Mouse (Mus musculus) layer of hippocampus, adult 9-10 months (tissue): ENCODE data around the gene Babam2.

Experiments used
- DNase-seq: peaks from one replicate; pipeline ENCODE4 v3.0.0; 2022; ENCODE audit warnings: low spot score

The Babam2 gene

DNA sequence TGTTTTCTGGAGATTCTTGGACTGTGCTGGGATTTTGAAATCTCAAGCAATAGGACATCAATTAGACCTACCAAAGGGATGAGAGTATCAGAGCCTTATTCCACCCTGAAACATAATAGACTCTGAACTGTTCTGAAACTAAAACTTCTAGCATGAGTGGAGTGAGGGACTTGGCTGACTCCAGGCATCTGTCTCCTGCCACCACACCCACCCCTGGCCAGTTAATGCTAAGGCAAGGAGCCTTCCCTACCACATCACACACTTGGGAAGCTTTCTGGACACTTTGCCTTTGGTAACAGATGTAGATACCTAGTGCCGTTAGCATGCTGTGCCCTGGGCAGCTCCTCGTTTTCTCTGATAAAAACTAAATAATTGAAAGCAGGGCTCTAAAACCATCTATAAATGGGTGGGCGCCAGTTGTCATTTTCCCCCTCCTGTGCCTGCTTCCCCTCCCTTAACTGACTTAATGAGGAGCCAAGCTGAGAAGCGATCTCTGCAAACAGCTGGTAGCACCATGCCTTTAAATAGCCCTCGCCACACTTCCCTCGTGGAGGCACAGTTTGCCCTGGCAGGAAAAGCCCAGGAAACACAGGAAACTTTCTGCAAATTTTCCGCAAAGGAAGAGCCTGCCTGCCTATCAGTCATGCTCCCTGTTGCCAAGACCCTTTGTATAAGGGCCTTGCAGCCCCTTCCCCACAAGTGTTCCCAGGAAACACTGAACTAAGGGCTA lies 383.2 kb downstream of the Babam2 start:
- DNase-seq = no peak

DNA sequence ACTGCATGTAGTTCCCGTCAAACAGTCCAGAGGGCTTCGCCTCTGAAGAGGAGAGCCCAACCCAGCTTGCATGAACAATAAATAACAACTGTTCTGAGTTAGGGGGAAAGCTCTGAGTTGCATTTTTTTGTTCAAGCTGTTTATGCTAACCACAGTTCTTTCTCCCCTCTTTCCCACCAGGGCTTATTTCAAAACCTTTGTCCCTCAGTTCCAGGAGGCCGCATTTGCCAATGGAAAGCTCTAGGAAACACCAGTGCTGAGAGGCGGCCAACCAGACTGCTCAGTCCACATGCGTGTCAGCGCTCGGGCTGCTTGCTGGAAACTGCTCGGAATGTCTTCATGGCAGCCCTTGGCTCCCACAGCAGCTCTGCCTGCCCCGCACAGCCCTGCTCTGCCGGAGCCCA lies 386.9 kb downstream of the Babam2 start:
- DNase-seq = no peak

DNA sequence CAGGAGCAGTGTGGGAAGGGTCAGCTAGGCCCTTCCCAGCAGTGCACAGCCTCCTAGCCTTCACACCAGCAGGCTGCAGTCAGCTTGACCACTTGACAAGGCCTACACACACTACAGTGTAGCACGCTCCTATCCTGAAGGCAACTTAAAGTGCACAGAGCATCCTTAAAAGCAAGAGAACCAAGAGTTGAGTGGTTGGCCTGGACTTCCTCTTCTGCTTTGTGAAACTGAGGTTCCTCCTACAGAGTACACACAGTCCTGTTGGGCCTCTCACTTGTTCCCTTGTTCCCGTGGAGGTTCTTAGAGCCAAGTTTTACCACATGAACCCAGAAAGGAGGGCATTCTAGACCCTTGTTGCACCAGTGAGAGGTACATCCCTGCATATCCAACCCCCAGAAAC lies 388.1 kb downstream of the Babam2 start:
- DNase-seq = no peak

DNA sequence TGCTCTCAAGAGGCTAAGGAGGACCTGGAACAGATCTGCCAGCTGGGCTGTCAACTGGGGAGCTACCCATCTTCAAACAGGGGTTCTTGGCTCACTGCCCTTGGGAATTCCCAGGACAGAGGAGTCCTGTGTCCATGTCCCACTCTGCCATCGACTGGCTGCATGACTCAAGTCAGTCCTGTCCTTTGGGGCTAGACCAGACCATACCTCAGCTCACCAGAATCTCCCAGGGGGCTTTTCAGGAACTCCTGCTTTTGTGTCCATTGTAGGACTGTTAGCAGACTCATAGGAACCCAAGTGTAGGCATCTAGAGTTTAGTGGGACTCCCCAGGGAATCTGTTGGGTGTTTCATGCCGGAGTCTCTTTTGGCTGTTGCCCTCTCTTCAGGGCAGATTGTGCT lies 388.5 kb downstream of the Babam2 start:
- DNase-seq = no peak

DNA sequence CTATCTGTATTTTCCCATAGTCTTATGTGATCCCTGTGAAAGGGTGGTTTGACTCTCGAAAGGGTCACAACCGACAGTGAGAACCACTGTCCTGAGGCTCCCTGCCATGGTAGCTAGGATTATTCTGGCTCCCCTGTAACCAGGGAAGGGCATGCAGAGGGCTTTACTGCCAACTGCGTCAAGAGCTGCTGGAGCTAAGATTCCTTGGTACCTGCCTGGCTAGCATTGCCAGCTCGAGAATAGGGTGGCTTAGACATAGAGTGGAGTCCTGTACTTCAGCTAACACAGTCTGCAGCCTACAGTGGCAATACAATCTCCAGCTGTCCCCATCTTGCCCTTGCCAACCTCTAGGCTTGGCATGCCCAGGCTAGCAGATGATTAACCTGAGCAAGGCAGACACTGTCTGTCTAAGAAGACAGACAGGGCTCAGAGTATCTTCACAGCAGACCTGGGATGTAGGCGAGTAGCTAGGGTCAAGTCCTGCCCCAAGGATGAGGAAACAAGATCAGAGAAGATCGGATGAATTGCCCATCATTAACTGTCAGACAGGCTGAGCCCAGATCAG lies 389.1 kb downstream of the Babam2 start:
- no peak for DNase-seq

DNA sequence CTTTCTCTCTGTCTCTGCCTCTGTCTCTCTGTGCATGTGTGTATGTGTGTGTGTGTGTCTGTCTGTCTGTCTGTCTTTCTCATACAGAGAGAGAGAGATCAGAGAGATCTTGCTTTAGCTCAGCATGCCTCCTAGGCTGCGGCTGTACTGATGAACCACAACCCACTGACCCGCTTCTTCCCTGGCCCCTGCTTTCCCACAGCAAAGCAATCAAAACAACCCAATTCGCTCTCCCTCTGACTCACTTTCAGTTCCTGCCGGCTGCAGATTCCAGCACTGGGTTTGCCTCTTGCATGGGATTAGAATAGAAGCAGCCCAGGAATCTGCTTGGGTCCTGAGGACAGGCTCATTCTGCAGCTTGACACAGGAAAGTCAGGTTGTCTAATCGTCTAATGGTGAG lies 392.0 kb downstream of the Babam2 start:
- DNase-seq = no peak

DNA sequence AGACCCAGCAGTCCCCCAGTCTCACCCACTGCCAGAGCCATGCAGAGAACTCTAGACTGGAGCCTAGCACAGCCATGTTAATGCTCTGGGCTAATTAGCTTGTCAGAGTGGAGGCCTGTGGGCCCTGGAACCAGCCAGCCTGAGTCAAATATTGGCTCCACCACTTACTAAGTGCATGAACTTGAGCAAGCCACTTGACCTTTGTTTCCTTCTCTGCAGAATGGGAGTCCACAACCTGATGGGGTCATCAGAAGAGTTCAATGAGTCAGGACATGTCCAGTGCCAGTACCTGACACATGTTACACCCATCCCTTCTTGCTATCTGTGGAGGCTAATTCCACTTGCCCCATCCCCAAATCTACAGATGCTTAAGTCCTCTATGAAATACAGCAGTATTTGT lies 394.8 kb downstream of the Babam2 start:
- DNase-seq = no peak

DNA sequence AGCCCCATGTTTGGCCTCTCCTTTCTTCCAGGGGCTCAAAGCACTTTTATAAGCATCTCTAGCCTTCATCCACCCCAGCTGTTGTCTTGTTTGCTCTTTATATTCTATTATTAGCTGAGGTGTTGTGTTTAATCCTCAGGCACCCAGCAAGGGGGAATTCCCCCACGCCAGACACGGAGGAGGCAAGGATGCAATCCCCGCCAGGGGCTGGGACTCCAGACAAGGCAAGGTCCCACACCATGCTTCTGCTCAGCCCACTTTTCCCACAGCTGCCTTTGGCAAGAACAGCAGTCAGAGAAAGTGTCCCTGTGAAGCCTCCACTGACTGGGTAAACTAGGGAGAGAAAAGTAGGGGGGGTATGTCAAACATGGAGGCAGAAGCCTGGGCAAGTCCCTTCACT lies 401.2 kb downstream of the Babam2 start:
- DNase-seq = no peak

DNA sequence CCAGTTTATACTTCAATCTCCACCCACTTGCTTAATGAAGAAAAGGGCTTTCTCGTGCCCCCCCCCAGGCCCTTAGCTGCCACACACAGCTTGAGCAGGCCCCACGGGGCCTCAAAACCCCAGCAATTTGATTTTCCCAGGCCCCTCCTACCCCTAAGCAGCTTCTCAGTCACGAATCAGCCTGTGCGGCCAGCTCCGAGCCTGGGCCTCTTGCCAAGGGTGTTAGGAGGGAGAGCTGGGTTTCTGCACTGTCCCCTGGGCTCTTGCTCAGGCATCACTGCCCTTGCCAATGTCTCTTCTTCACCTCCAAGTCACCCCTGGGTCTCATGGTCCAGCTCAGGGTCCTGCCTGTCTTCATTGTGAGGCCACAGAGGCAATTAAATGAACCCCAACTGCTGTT lies 405.0 kb downstream of the Babam2 start:
- no peak for DNase-seq

DNA sequence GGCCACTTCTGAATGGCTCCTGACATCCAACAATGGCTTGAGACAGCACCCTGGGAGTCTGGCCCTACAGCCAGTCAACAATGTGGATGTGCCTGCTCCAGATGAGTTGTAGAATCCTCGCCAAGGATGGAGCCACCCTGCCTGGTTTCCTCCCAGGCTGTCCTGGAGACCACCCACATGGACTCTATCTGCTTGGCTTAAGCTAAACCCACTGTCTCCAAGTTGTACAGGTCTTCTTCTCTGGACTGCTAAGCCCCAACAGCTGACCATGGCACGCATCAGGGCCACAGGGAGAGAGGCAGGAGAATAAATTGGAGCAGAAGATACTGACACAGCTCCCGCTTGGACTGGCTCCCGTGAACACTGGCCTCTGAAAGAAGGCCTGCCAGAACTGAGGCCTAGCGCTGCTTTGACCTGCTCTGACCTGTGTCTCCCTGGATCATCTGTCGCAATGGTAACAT lies 405.5 kb downstream of the Babam2 start:
- no peak for DNase-seq

DNA sequence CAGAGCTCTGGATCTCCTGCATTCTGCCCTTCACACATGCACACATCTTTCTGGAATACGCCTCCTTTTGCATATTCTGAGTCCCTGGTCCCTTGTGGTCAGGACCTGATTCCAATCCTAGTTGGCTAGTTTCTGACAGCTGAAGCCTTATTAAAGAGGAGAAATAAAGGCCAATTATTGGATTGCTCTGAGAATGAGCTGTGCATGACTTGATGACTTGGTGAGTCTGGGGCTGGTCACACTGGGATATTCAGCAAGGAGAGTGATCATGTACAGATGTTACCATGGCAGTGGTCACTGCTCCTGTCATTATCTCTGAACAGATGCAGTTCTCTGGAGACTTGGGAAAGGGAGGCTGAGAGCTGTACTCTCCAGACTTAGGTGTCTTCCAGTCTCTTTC lies 406.1 kb downstream of the Babam2 start:
- no peak for DNase-seq

DNA sequence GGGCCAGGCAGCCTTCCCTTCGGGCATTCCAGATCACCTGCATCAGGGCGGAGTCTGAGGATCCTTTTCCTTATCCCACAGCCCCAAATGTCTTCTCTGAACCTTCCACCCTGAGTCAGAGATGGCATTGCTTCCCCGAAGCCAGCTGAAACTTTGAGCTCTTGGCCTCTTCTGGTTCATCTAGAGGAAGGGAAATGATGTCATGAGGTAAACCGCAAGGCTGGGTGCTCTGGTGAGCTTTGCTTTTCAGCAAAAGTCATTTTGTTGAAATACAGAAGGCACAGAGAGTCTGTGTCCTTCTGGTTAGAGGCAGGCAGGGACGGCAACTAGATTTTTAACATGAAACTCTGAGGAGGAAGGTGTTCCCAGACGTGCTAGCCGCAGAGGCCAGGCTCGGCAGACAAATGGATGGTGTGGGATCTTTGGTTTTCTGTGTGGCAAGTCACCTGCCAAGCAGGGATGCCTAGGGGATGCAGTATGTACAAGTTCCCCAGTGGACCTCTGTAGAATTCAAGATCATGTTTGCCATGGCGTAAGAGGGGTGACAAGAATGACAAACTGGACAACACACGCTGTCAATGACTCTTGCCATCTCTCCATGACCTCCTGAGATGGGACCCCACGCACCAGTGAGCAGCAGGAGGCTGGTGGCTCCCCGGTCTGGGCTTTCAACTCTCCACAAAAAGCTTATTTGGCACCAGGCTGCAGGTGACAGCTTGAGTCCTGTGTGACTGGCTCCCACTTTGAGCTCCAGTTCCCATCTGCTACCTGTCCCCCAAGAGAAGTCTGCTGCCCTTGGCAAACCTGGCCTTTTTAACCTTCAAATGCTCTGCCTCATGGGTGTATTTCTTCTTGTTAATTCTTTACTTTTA lies 406.9 kb downstream of the Babam2 start:
- DNase-seq = no peak

DNA sequence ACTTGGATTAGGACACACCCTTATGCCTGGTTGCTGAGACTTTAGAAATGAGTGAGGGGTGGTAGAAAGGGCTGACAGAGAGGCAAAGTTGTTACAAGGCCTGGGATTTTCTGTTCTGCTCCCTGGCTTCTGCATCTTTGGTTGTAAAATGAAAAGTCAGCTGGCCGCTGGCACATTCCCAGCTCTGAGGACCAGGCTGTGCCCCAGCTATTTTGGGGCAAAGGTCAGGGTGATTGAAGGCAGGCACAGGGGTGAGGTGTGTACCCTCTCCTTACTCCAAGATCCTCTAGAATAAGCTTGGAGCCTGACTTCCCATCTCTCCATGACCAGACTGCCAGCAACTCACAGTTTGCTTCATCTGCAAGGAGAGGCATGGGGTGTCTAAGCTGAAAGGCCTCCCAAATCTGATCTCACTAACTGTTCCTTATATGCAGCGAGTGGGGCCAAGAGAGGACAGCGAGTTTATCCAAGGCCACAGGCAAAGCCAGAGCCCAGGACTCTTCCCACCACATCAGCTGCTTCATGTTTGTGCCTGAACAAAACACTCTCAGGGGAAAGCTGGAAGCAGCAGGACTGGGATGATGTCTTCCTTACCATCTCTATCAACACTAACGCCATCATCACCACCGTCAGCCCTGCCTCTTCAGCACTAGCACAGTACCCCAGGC lies 409.1 kb downstream of the Babam2 start:
- DNase-seq = no peak

DNA sequence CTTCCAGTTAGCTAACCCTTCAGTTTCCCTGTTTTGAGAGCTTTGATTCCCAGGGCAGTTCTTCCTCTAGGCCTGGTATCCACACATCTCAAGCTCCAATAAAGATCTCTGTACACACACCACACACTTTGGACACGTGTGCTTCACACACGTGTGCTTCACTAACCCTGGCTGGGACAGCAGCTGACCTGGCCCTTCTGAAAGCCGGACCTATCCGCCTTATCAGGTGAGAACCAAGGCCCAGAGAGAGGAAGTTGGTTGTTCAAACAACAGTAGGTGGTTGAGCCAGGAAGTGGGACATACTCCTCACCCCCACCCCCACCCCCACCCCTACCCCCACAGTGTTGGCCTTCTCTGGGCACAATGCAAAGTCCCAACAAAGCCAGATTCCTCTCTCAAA lies 413.2 kb downstream of the Babam2 start:
- DNase-seq = no peak

DNA sequence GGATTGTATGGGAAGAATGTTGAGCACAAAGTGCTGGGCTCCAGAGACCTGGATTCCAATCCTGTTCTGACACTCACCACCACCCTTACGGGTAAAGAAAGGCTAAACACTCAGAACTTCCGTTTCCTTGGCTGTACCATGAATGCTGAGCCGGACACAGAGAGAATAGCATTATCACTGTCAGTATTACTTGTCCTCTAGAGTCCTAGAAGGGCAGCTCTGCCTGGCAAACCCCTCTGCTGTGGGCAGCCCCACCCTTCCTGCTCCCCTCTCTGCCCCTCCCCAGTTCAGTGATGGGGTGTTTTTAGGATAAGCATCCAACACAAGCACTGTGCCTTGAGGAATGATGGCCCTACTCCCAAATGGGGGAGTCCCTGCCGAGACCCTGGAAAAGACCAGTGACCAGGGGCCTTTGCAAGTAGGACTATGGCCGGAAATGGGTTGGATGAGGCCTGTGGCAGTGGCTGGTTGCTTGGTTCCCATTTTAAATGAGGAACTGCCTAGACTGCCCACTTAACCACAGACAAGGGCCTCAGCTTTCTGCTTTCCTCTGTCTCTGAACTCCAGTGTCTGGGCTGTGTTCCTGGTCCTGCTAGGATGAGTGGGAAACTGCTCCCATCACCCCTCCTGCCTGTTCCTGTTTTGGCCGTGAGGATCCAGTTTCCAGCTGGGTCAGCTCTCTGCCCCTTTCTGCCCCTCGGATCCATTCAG lies 414.9 kb downstream of the Babam2 start:
- DNase-seq = no peak

DNA sequence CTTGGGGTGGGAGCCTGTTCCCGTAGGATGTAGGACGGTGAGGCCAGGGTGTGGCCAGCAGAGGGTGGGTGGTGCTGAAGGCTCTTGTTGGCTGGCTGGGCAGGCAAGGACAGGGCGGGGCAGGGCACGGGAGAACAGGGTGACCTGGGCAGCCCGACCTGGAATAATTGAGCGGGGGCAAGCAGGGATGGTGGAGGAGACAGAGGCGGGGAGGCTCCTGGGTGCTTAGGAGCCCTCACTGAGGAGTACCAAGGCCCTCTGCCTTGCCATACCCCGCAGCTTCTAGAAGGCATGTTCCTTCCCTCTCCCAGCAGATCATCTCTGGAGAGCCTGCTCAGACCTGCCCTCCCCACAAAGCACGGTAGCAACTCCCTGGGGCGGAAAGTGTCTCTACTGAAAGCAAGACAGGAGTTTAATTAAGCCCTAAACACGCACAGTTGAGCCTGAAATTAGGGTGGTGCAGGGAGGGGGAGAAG lies 423.5 kb downstream of the Babam2 start:
- DNase-seq = no peak

DNA sequence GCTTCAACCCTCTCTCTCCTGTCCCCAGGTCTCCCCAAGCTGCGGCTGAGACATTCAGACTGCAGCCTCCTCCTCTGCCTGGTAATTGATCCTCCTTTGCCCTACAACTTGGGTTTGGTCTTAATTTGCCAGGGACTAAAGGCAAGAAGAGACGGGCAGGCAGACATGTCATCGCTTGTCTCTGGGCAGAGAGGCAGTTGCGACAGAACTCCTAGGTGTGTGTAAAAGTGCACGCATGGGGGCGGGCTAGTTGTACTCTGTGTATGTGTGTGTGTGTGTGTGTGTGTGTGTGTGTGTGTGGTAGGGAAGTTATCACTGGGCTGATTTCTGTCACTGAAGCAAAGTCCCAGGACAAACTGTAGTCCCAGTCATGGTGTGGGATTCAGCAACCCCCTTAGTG lies 424.5 kb downstream of the Babam2 start:
- no peak for DNase-seq

DNA sequence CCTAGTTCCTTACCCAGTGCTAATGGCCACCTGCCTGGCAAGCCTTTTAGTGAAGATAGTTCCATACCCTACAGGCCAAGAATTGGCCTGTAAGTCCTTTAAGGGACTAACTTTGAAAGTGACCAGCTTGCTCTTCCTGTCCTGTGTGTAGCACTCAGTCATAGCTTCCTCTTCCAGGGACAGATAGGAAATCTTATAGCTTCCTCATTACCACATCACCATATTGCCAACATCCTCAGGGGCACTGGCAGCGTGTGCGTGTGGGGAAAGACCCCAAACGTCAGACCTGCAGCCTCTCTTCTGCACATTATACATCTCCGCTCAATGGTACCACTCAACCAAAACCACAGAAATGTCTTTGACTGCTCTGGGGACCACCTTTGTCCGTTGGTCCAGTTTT lies 424.9 kb downstream of the Babam2 start:
- no peak for DNase-seq

DNA sequence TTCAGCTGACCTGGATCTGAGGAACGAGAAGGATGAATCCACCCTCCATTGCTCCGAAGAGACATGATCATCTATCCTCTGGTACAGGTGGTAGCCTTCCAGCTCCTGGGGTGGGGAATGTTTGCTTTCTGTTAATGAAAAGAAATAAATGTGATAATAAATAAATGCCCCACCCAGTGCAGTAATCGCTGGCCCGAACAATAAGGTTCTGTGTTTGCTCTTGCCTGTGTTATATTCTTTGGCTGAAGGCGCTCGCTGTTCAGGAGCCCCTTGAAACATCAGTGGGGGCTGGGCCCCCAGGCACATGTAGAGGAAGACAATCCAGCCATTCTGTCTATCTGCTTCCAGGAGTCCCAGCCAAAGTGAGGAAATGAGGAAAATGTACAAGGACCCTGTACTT lies 427.5 kb downstream of the Babam2 start:
- DNase-seq = no peak

DNA sequence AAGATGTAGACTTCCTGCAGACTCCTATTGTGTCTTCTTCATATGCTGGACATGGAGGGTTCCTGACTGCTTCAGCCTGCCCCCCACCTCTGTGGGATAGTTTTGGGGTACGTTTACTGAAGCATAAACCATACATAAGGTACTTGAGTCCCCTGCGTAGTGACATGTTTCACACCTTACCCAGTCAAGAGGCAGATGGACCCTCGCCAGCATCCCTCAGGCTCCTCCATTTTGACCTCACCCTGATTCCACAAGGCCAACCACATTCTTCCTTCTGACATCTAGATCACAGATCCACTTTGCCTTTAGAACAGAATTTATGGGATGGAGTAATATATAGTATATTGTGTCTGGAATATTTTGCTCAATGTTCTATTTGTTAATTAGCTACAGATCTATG lies 429.7 kb downstream of the Babam2 start:
- DNase-seq = no peak

DNA sequence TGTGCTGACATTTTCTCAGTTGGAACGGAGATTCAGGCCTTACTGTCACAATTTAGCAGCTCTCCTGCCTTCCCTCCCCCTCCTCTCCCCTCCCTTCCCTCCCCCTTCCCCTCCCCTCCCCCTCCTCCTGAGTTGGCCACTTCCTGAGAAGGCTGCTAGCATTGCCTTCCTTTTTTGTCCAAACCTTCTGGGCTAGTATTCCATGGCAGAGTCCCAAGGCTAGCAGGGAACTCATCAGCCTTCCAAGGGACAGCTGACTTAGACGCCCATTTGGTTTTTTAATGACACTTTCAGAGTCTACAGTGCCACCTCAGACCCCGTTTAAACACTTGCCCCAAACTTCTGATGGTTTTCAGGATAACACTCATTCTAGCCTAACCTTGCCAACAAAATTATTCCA lies 430.4 kb downstream of the Babam2 start:
- DNase-seq = no peak

DNA sequence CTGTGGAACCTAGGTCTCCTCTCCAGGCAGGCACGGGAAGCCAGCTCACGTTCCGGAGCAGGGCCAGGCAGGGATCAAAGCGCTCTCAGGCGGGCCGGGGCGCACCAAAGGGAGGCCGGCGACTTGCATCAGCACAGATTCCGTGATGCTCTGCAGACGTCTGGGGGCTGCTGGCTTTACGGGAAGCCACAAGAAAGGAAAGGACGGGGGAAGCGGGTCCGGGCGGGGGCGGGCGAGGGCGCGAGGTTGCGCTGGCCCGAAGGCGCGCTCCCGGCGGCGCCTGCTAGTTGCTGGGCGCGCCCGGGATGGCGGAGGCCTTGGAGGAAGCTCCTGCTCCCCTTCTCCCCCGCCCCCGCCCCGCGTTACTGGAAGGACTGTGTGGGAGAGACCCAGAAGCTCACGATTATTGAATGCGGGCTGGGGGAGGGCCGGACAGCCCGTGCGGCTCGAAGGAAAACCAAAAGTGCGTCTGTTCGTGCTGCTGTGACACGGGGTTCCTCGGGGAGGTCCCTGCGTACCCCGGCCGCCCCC lies 435.6 kb downstream of the Babam2 start:
- peak; percentile 12 for DNase-seq
